Mouse (Mus musculus): ENCODE measurements at regions not wholly inside any gene's neighbourhood (a gene's known extent, or its start where the extent isn't known, plus 50 kb on each side); places are given as distances from the start of the nearest gene placed in this dataset.

GRCm38 (mm10) chr9:100097028-100097427 lies 221.1 kb upstream of the Sox14 start:
- intact Hi-C loops (cut with DNase I) = no loop called here
- no peak for DNase-seq

- intact Hi-C loops (cut with DNase I) = no loop called here
Measured at GRCm38 (mm10) chr9:100095559-100095959, 219.6 kb upstream of the Sox14 start.

GRCm38 (mm10) chr9:100094956-100095558 lies 219.1 kb upstream of the Sox14 start:
- DNase-seq = no peak
- intact Hi-C loops (cut with DNase I) = no loop called here

More at GRCm38 (mm10) chr9:100095559-100095959, 219.6 kb upstream of the Sox14 start:
- no peak for DNase-seq

GRCm38 (mm10) chr9:100071141-100071540 lies 195.2 kb upstream of the Sox14 start:
- DNase-seq = no peak

GRCm38 (mm10) chr9:100058541-100058940 lies 182.6 kb upstream of the Sox14 start:
- intact Hi-C loops (cut with DNase I) = no loop called here
- no peak for DNase-seq

More at GRCm38 (mm10) chr9:100071141-100071540, 195.2 kb upstream of the Sox14 start:
- intact Hi-C loops (cut with DNase I) = no loop called here

- intact Hi-C loops (cut with DNase I) = no loop called here
- DNase-seq = no peak
Measured at GRCm38 (mm10) chr9:100046213-100046807, 170.3 kb upstream of the Sox14 start.

- intact Hi-C loops (cut with DNase I) = no loop called here
- no peak for DNase-seq
Measured at GRCm38 (mm10) chr9:100045636-100046035, 169.7 kb upstream of the Sox14 start.

- intact Hi-C loops (cut with DNase I) = no loop called here
- DNase-seq = no peak
Measured at GRCm38 (mm10) chr9:100041776-100042175, 165.8 kb upstream of the Sox14 start.

- peak in 1 of 2 experiments; percentile 3 for DNase-seq
- intact Hi-C loops (cut with DNase I) = no loop called here
Measured at GRCm38 (mm10) chr9:100023641-100024040, 147.7 kb upstream of the Sox14 start.

GRCm38 (mm10) chr9:100022035-100022434 lies 146.1 kb upstream of the Sox14 start:
- intact Hi-C loops (cut with DNase I) = no loop called here
- no peak for DNase-seq

- intact Hi-C loops (cut with DNase I) = no loop called here
- no peak for DNase-seq
Measured at GRCm38 (mm10) chr9:99995204-99995603, 119.2 kb upstream of the Sox14 start.

- peak in 1 of 2 experiments; percentile 13 for DNase-seq
Measured at GRCm38 (mm10) chr9:99994285-99995144, 118.5 kb upstream of the Sox14 start.

GRCm38 (mm10) chr9:99987376-99987775 lies 111.4 kb upstream of the Sox14 start:
- intact Hi-C loops (cut with DNase I) = no loop called here
- no peak for DNase-seq

More at GRCm38 (mm10) chr9:99994285-99995144, 118.5 kb upstream of the Sox14 start:
- intact Hi-C loops (cut with DNase I) = no loop called here

- intact Hi-C loops (cut with DNase I) = no loop called here
- DNase-seq = no peak
Measured at GRCm38 (mm10) chr9:99980734-99981133, 104.8 kb upstream of the Sox14 start.

GRCm38 (mm10) chr9:99961561-99961960 lies 85.6 kb upstream of the Sox14 start:
- intact Hi-C loops (cut with DNase I) = no loop called here
- no peak for DNase-seq

- no peak for DNase-seq
- intact Hi-C loops (cut with DNase I) = no loop called here
Measured at GRCm38 (mm10) chr9:99954720-99955119, 78.8 kb upstream of the Sox14 start.

- DNase-seq = no peak
- intact Hi-C loops (cut with DNase I) = no loop called here
Measured at GRCm38 (mm10) chr9:99954038-99954618, 78.2 kb upstream of the Sox14 start.
